Mouse (Mus musculus) megakaryocyte, embryonic 14.5 days (primary cell): ENCODE measurements around the gene Shoc2.

ENCODE experiments used
- FLI1 ChIP-seq: IDR thresholded peaks from 2 replicates; pipeline ENCODE4 v1.6.1; 2012; ENCODE audit warnings: low read length, inconsistent platforms, mixed read lengths
- GATA1 ChIP-seq: IDR thresholded peaks from 3 replicates; pipeline ENCODE4 v1.6.1; 2012; ENCODE audit warnings: mixed read lengths, low read length, inconsistent platforms, borderline replicate concordance

- TF ChIP-seq GATA1 (no peak), FLI1 (no peak)
Measured at GRCm38 (mm10) chr19:54070521-54070920, 126.4 kb downstream of the Shoc2 start.
